Mouse (Mus musculus) olfactory bulb, adult 2 months (tissue): ENCODE measurements around the gene Hist1h2ad.

Experiments
- CTCF ChIP-seq: fragments of 200-500 bp; IDR thresholded peaks from 2 replicates; pipeline ENCODE4 v1.5.1; 2012; ENCODE audit warnings: low read depth, mild to moderate bottlenecking, low read length, moderate library complexity; ENCODE audit not compliant: insufficient read depth
- POLR2A ChIP-seq: fragments of 200-500 bp; IDR thresholded peaks from 2 replicates; pipeline ENCODE4 v1.6.1; 2012; ENCODE audit warnings: mild to moderate bottlenecking, low read depth, low read length, moderate library complexity; ENCODE audit not compliant: insufficient read depth

- TF ChIP-seq CTCF (no peak), POLR2A (no peak)
Measured at GRCm38 (mm10) chr13:23526312-23526711, 47.9 kb upstream of the Hist1h2ad start.
